Mouse (Mus musculus) brain, embryonic 14.5 days (tissue): ENCODE data around the gene Mast4. TPM values are rescaled to one million over a fixed set of nuclear protein-coding genes. Genes with fewer than 3 reads are reported as not detected.

Source experiments
- DNase-seq: peaks from one replicate; pipeline ENCODE4 v3.0.0-alpha.2; 2011; ENCODE audit warnings: low read depth
- CTCF ChIP-seq: fragments of 200-500 bp; IDR thresholded peaks from 2 replicates; pipeline ENCODE4 v1.5.1; 2012; ENCODE audit warnings: inconsistent platforms, mild to moderate bottlenecking, moderate library complexity, borderline replicate concordance; ENCODE audit not compliant: insufficient read depth, insufficient read length; ENCODE audit errors: extremely low read depth
- POLR2A ChIP-seq: fragments of 200-500 bp; IDR thresholded peaks from 2 replicates; pipeline ENCODE4 v1.6.1; 2012; ENCODE audit warnings: mild to moderate bottlenecking, inconsistent platforms, borderline replicate concordance; ENCODE audit not compliant: poor library complexity, insufficient read depth, insufficient read length, severe bottlenecking; ENCODE audit errors: extremely low read depth
- polyA plus RNA-seq: library from polyadenylated mRNA; depleted of rRNA; stranded (reverse); fragments of >200 nt; gene quantifications from 2 replicates; pipeline ENCODE4 v1.2.3, GENCODE M21; 2012

Mast4 gene
- polyA plus RNA-seq, 1 experiment, result 30.7 TPM

DNA sequence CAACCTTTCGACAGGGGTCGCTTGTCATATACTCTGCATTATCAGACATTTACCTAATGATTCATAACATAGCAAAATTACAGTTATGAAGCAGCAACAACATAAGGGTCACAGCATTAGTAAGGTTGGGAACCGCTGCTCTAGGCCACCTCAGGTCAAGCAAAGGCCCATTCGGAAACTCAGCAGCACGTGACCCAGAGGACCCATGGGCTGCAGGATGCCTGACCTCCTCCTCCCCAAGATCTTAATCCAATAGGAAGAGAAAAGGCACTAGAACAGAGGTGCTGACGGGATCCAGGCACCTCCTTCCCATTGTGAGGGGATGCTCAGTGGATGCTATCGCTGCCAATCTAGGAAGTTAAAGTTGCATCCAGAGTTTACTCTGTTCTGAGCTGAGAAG is 432.2 kb downstream of the Mast4 start:
- no peak for DNase-seq
- TF ChIP-seq CTCF (no peak), POLR2A (no peak)

DNA sequence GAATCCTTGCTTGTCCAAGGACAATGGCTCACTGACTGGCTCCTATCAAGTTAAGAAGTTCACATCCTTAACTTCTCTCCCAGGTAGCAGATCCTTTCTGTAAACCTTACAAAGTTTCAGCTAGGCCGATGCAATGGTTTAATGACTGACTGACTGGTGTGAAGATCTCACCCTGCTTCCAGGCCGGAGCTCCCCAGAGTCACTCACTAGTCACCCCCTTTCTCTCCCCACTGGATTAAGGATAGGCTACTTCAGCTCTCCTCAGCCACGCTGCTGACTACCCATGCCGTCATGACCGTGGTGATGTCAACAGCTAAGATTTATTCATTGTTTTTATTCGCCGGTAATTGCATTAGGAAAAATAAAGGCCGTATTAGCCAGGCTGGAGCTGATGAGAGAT is 433.8 kb downstream of the Mast4 start:
- TF ChIP-seq POLR2A (no peak), CTCF (no peak)
- no peak for DNase-seq

- no peak for TF ChIP-seq CTCF
- no peak for TF ChIP-seq POLR2A
- DNase-seq, result no peak
These were observed 434.2 kb downstream of the Mast4 start for GRCm38 (mm10) chr13:102900083-102900420.

DNA sequence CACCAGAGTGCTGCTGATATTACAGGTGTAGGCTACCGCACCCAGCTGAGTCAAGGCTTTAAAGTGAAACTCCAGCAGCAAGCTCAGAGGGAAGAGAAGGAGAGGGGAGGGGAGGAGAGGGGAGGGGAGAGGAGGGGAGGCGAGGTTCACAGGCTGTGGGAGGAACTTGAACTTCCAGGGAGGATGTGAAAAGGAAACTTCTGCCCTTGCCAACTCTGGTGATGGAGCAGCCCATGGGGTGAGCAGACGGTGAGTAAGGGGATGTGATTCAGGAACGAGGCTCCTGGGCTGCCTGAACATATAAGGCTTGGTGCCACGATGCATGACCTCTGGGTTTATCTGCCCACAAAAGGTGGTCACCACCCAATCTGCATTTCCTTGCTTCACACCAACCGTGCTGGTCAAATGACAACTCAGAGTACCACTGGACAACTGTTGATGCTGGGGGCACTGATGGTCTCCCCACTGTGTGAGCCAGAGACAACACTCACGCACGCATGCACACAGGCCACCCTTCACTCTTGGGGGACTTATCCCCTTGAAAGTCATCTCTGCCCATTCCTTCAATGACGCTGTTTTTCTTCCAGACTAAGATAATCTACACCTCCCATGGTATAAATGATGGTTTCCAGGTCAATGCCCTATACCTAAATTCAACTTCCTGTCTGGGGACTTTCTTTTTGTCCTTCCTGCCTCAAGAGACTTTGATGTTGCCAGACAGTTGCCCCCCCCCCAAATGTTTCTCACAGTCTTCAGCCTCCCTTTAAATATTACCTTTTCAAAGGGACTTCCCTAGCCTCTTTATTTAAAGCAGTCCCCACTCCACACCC is 434.8 kb downstream of the Mast4 start:
- no peak for TF ChIP-seq CTCF
- TF ChIP-seq POLR2A, result no peak
- no peak for DNase-seq

- no peak for DNase-seq
- no peak for TF ChIP-seq POLR2A
- no peak for TF ChIP-seq CTCF
These were observed 435.7 kb downstream of the Mast4 start for GRCm38 (mm10) chr13:102898374-102899131.

GRCm38 (mm10) chr13:102896322-102896721 is 438.0 kb downstream of the Mast4 start:
- TF ChIP-seq POLR2A (no peak), CTCF (no peak)
- DNase-seq, result no peak

DNA sequence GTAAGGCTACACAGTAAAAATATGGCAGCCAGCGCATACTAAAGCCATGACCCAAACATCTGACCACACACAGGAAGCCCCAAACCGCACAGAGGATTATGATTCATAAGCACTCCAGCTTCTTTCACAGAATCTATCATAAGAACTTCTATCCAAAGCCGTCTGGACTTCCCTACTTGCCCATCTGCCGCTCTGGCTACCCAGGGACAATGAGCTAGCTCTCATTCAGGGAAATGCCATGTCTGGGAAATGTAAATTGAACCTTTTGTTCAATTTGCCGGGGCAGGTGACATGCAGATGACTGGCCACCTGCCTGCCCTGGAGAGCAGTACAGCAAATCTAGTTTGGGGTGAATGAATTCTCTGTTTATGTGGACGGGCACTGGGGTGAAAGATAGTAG is 438.4 kb downstream of the Mast4 start:
- TF ChIP-seq CTCF, result no peak
- TF ChIP-seq POLR2A, result no peak
- peak; percentile 58 for DNase-seq

- no peak for TF ChIP-seq CTCF
- TF ChIP-seq POLR2A, result no peak
- DNase-seq, result no peak
These were observed 439.7 kb downstream of the Mast4 start for GRCm38 (mm10) chr13:102894287-102895234.

DNA sequence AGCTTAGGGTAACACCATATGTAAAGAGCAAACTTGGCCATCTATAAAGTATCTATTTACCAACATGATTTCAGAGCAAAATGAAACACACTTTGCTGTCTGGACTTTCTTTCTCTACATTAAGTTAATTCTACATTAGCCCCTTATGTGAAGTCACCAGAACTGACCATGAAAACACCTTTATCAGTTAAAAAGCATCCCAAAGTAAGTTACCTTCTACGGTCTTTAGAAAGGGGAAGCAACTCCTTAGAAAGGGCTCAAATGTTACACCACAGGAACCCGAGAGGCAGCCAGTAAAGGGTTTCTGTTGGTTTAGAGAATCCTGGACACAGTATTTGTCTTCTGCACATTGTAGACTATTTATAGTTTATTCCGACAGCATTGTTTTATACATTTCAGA is 441.5 kb downstream of the Mast4 start:
- DNase-seq, result no peak
- TF ChIP-seq CTCF (no peak), POLR2A (no peak)

GRCm38 (mm10) chr13:102889989-102890388 is 444.3 kb downstream of the Mast4 start:
- TF ChIP-seq POLR2A (no peak), CTCF (no peak)
- no peak for DNase-seq

- TF ChIP-seq POLR2A (no peak), CTCF (no peak)
- DNase-seq, result no peak
These were observed 444.8 kb downstream of the Mast4 start for GRCm38 (mm10) chr13:102889537-102889936.

- TF ChIP-seq CTCF, result no peak
- no peak for TF ChIP-seq POLR2A
- no peak for DNase-seq
These were observed 445.3 kb downstream of the Mast4 start for GRCm38 (mm10) chr13:102888895-102889490.
